Mouse (Mus musculus) leukemia stem cell, adult 10-12 weeks (primary cell): Measurements from ENCODE around the gene Cdk5r2. TPM values are rescaled to one million over a fixed set of nuclear protein-coding genes. Genes with fewer than 3 reads are reported as not detected.

ENCODE experiments used
- polyA plus RNA-seq: library from polyadenylated mRNA; stranded (reverse); fragments of >175 nt; gene quantifications from 2 replicates; pipeline ENCODE4 v1.2.3, GENCODE M21; 2012; ENCODE audit warnings: low replicate concordance

Gene Cdk5r2
- polyA plus RNA-seq, result not detected in 2 replicates

DNA sequence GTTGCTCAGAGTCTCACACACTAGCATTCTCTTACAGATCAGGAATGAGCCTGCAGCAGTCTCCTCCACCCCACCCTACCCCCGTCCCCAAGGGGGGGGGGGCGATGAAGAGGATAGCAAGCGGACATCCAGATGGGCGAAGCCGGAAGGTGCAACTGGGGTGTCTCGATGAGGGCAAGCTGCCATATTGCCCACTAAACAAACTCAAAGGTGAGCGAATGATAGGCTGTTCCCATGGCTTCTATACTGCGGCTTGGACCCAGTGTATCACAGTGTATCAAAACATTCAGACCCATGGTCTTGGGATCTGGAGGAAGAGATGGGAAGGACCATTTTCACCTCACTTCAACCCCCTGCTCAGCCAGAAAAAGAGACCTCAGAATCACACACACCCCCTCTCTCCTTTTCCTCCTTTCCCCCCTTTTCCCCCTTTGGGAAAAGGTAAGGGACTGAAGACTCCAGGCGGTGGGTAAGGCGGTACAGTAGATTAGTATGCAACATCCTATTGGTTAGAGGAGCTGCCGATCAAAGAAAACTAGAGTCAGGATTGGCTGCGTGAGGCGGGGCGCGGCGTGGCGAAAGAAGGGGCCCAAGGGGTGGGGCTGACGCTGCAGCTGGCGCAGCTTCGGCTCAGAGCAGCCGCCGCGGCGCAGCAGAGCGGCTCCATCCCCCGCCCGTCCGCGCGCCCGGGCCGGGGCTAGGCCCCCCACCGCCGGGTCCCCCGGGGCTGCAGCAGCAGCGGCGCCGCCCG, at the start of gene Cdk5r2:
Gene Cdk5r2 (plus strand): TSS at position 629 of the 751 bp plus-strand sequence.

DNA sequence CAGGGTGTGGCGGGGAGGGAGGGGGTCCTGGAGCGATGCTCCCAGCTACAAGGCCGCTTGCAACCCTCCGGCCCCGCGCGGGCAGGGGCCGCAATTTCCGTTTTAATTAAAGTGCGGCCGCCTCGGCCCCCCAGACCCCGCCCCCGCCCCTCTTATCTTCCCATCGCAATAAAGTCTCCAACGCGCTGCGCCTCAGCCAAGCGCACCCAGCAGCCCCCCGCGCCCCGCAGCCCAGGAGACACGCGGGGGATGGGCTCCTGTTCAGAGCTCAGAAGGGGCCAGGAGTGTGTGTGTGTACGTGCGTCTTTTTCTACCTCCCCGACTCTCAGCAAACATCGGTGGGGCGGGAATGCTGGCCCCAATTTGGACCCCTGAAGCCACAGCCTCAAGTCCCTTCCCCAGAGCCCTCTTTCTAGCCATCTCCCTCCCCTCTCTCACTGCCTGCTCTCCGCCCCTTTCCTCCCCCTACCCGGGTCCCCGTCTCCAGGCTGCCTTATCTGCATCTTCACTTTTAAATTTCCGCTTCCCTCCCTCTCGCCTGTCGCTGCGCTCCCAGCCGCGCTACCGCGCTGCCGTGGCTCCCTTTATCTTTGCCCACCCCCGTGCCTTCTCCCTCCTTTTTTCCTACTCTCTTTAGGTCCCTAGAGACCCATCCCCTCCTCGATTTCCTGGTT, 30.8 kb downstream of the Cdk5r2 start, which contains the start of gene Fev:
Gene Fev (minus strand): TSS at position 51 of the 674 bp plus-strand sequence.

DNA sequence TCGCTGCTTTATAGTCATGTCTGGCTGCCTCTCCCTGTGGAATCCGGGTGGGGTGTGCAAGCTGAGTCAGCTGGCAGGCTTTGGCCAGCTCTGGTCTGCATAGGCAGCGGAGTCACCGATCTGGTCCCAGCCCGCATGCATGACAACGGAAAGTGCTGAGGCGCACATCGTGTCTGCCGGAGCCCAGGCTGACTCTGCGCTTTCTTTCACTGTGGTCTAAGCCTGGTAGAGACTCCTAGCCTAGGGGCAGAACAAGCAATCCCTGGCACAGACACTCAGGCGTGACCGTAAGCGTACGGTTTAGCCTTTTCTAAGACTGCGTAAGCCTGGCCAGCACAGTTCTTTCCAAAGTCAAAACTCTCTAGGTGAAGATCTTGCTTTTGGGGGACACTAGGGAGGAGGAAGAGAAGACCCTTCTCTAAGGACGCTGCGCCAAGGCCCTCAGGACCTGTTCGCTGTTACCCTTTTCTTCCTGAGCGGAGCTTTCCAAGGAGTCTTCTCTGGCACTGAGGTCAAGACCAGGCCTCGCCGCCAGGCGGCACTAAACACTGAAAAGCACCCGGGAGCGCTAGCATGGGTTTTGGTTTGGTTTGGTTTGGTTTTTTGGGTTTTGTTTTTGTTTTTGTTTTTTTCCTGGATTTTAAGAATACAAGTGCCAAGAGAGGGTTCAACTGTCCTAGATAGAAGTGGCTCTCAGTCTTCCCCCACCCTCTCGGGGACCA, 38.6 kb downstream of the Cdk5r2 start, which contains the start of gene Cryba2:
Gene Cryba2 (minus strand): TSS at position 10 of the 722 bp plus-strand sequence.

Other genes starting within 250 kb of the Cdk5r2 start
- 16.7 and 18.5 TPM in 2 replicates for gene Ttll4, start 193.2 kb upstream of the Cdk5r2 start, polyA plus RNA-seq
- 1.7 and 1.8 TPM in 2 replicates for gene Cyp27a1, start 141.4 kb upstream of the Cdk5r2 start, polyA plus RNA-seq
- gene Prkag3, start 105.7 kb upstream of the Cdk5r2 start, polyA plus RNA-seq, result not detected in 2 replicates
- 0.57 and 0.81 TPM in 2 replicates for gene Wnt6, start 83.0 kb upstream of the Cdk5r2 start, polyA plus RNA-seq
- gene Wnt10a, start 63.4 kb upstream of the Cdk5r2 start, polyA plus RNA-seq, result 1.2 and 5.2 TPM in 2 replicates
- not detected in 2 replicates for gene Fev, start 30.5 kb downstream of the Cdk5r2 start, polyA plus RNA-seq
- gene Cryba2, start 38.2 kb downstream of the Cdk5r2 start, polyA plus RNA-seq, result not detected in 2 replicates
- not detected in 2 replicates for gene Cfap65, start 80.7 kb downstream of the Cdk5r2 start, polyA plus RNA-seq
- gene Ihh, start 96.7 kb downstream of the Cdk5r2 start, polyA plus RNA-seq, result 0.32 and 0.66 TPM in 2 replicates